Mouse (Mus musculus) MEL (cell line): ENCODE data around the gene Sgsm2.

ENCODE experiments used
- BHLHE40 ChIP-seq: IDR thresholded peaks from 2 replicates; pipeline ENCODE4 v1.6.1; 2012; ENCODE audit warnings: low read depth, mild to moderate bottlenecking, inconsistent platforms, low read length, improper control_type of control experiment, borderline replicate concordance
- CTCF ChIP-seq, 3 experiments: IDR thresholded peaks in 2 of 3; conservative IDR thresholded peaks in 1 of 3; 2 replicates each; pipeline ENCODE4 v1.5.1; 2011 to 2012; ENCODE audit warnings: low read length in 3 of 3, low read depth in 2 of 3, mild to moderate bottlenecking in 2 of 3, improper control_type of control experiment in 1 of 3, inconsistent platforms in 1 of 3, mixed read lengths in 1 of 3, moderate library complexity in 1 of 3; ENCODE audit not compliant: control insufficient read depth in 1 of 3, insufficient read depth in 1 of 3, poor library complexity in 1 of 3, severe bottlenecking in 1 of 3
- E2F4 ChIP-seq: IDR thresholded peaks from 2 replicates; pipeline ENCODE4 v1.6.1; 2011; ENCODE audit warnings: low read depth, low read length, improper control_type of control experiment, borderline replicate concordance
- ELF1 ChIP-seq: IDR thresholded peaks from 2 replicates; pipeline ENCODE4 v1.6.1; 2014; ENCODE audit warnings: low read depth, mild to moderate bottlenecking, inconsistent platforms, low read length, improper control_type of control experiment, moderate library complexity
- GABPA ChIP-seq: IDR thresholded peaks from 2 replicates; pipeline ENCODE4 v1.6.1; 2012; ENCODE audit warnings: low read depth, mild to moderate bottlenecking, inconsistent platforms, low read length, improper control_type of control experiment, moderate library complexity
- KAT2A ChIP-seq: conservative IDR thresholded peaks from 2 replicates; pipeline ENCODE4 v1.6.1; 2012; ENCODE audit warnings: low read depth, low read length, improper control_type of control experiment, inconsistent platforms
- MAFK ChIP-seq: IDR thresholded peaks from 2 replicates; pipeline ENCODE4 v1.6.1; 2011; ENCODE audit warnings: low read depth, mild to moderate bottlenecking, low read length, improper control_type of control experiment, borderline replicate concordance
- POLR2A ChIP-seq, 2 experiments: IDR thresholded peaks; 2 replicates each; pipeline ENCODE4 v1.6.1; 2011 to 2012; ENCODE audit warnings: low read length in 2 of 2, mild to moderate bottlenecking in 2 of 2, control low read depth in 1 of 2, improper control_type of control experiment in 1 of 2, low read depth in 1 of 2, moderate library complexity in 1 of 2; ENCODE audit not compliant: control insufficient read depth in 1 of 2, insufficient read depth in 1 of 2, poor library complexity in 1 of 2
- POLR2AphosphoS5 ChIP-seq: IDR thresholded peaks from 2 replicates; pipeline ENCODE4 v1.6.1; 2012; ENCODE audit warnings: low read depth, borderline replicate concordance, mild to moderate bottlenecking, inconsistent platforms, low read length, moderate library complexity, mixed read lengths
- TAL1 ChIP-seq: IDR thresholded peaks from 2 replicates; pipeline ENCODE4 v1.6.1; 2012; ENCODE audit warnings: mild to moderate bottlenecking, inconsistent platforms, low read length, moderate library complexity, mixed read lengths
- ZNF384 ChIP-seq: IDR thresholded peaks from 2 replicates; pipeline ENCODE4 v1.6.1; 2012; ENCODE audit warnings: low read depth, mild to moderate bottlenecking, inconsistent platforms, low read length, improper control_type of control experiment

- TF ChIP-seq CTCF (IDR thresholded peaks at IDR 0.05 in 2 of 3, conservative IDR thresholded peaks at IDR 0.05 in 1 of 3; ENCODE audit: control insufficient read depth in 1 of 3, insufficient read depth in 1 of 3, low read depth in 2 of 3, low read length in 3 of 3, poor library complexity in 1 of 3, severe bottlenecking in 1 of 3), result no peak
- no peak for TF ChIP-seq TAL1
- TF ChIP-seq POLR2A (IDR thresholded peaks at IDR 0.05; ENCODE audit: control insufficient read depth in 1 of 2, insufficient read depth in 1 of 2, low read depth in 1 of 2, low read length in 2 of 2, poor library complexity in 1 of 2), result peak in 1 of 2 experiments; percentile 48; a peak in 2 of 4 replicates
- no peak for TF ChIP-seq ELF1
- no peak for TF ChIP-seq ZNF384
- TF ChIP-seq BHLHE40, result no peak
- peak; percentile 82; the same call in 1 of the 2 replicates for TF ChIP-seq E2F4
- TF ChIP-seq GABPA, result no peak
- TF ChIP-seq KAT2A, result no peak; the same call in 1 of the 2 replicates
- no peak for TF ChIP-seq POLR2AphosphoS5
- no peak for TF ChIP-seq MAFK
Observed at GRCm38 (mm10) chr11:74832503-74833143, 64.2 kb downstream of the Sgsm2 start.
